Mouse (Mus musculus) ES-E14 (cell line): ENCODE results near the gene Stx11.

Source experiments
- CHD2 ChIP-seq: IDR thresholded peaks from 2 replicates; pipeline ENCODE4 v1.6.1; 2014; ENCODE audit warnings: mild to moderate bottlenecking, low read depth, low read length, inconsistent platforms
- HCFC1 ChIP-seq: IDR thresholded peaks from 2 replicates; pipeline ENCODE4 v1.6.1; 2012; ENCODE audit warnings: low read length, inconsistent platforms, borderline replicate concordance; ENCODE audit not compliant: insufficient read depth
- MAFK ChIP-seq: IDR thresholded peaks from 2 replicates; pipeline ENCODE4 v1.6.1; 2014; ENCODE audit warnings: mild to moderate bottlenecking, low read depth, low read length, inconsistent platforms; ENCODE audit not compliant: insufficient read depth
- ZC3H11A ChIP-seq: IDR thresholded peaks from 2 replicates; pipeline ENCODE4 v1.6.1; 2012; ENCODE audit warnings: low read depth, mild to moderate bottlenecking, inconsistent platforms, low read length, borderline replicate concordance
- ZNF384 ChIP-seq: IDR thresholded peaks from 2 replicates; pipeline ENCODE4 v1.6.1; 2012; ENCODE audit warnings: low read depth, low read length, inconsistent platforms

DNA sequence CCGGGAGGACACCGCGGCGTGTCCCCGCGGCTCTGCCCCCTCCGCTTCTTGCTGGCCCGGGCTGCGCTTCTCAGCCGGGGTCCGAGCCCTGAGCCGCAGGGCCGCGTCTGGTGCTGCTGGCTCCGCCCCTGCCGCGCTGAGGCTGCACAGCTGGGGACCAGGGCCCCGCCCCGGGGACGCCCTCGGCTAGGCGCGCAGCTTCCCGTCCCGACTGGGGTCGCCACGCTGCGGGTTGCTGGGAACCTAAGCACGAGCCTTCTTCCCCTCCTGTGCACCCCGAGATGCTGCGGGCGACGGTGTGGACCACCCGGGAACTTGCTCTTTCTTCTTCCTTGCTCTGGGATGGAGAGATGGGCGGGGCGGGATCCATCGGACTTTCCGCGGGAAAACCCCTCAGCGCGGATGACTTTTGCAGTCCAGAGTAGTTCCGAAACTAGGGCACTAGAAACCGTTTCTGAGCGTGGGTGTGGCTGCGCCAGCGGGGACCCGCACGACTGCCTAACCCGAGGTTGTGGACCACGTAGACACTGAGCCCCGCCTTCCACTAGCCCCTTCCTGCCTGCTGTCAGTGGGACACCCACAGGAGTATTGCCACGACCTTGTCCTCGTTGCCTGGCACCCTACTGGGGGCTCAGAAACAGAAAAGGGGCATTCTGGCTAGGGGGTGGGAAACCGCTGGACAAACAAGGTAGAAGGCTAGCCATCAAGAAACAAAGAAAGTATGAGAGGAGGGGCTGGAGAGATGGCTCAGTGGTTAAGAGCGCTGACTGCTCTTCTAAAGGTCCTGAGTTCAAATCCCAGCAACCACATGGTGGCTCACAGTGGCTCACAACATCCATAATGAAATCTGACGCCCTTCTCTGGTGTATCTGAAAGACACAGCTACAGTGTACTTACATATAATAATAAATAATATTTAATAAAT is at the start of gene Stx11:
- TF ChIP-seq ZNF384 (no peak), CHD2 (no peak), HCFC1 (peak; percentile 16; the same call in 1 of the 2 replicates), MAFK (no peak), ZC3H11A (no peak)
